Mouse (Mus musculus): Measurements from ENCODE around the gene Ndufa3. TPM values are rescaled to one million over a fixed set of nuclear protein-coding genes. Genes with fewer than 3 reads are reported as not detected.
"Not testable (repeated sequence)": the region's sequence is repeated elsewhere in the genome, so short reads cannot be mapped to it uniquely, and the experiment has no call there.

Ndufa3 gene
- polyA plus RNA-seq, 1 experiment from 2014 or later = 472 TPM

DNA sequence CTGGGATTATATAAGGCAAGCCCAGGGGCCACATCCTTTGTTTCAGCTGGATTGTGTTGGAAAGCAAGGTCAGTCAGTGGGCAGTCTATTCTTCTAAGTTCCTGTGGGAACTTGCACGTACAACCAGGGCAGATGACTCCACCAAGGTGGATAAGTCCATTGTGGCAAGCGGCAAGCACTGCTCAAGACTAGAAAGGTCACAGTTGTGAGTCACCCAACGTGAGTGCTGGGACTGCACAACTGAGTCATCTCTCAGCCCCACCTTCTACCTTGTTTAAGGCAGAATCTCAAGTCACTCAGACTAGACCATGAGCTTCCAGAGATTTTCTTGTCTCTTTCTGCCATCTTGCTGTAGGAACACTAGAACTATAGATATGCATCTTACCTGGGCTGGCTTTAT, 26.6 kb upstream of the Ndufa3 start:
- Histone ChIP-seq H3K9me3 (no peaks in the 10 kb centered on the region), H3K9ac (no peak overlapping the region), H3K4me3 (replicated peaks) (no peak overlapping the region), H3K27me3 (replicated peaks) (no peaks in the 10 kb centered on the region), H3K36me3 (no peaks in the 10 kb centered on the region), H3K4me1 (no peaks in the 10 kb centered on the region), H3K27ac (no peak overlapping the region), H3K4me2 (no peak overlapping the region)
- 71% methylated on average over 3 of the region's 3 CpGs for WGBS
- no peak for ATAC-seq (ENCODE audit: insufficient read depth, low FRiP score, low read depth)

DNA sequence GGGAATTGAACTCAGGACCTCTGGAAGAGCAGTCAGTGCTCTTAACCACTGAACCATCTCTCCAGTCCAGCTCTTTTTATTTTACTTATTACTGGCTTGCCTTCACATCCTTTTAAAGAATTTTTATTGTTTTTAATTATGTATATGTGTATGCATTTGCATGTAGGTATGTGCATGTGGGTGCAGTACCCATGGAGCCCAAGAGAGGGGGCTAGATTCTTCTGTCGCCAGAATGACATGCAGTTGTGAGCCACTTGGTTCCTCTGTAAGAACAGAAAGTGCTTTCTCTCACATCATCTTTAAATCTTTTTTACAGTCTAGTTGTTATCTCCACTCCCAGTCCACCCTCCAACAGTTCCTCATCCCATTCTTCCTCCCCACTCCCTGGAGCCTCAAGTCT, 25.6 kb upstream of the Ndufa3 start:
- Histone ChIP-seq H3K27me3 (replicated peaks) (no peaks in the 10 kb centered on the region), H3K4me1 (no peaks in the 10 kb centered on the region), H3K9me3 (no peaks in the 10 kb centered on the region), H3K4me3 (replicated peaks) (no peak overlapping the region), H3K27ac (no peak overlapping the region), H3K4me2 (no peak overlapping the region), H3K36me3 (no peaks in the 10 kb centered on the region), H3K9ac (no peak overlapping the region)
- no peak for ATAC-seq (ENCODE audit: insufficient read depth, low FRiP score, low read depth)
- 75% methylated on average over 1 of the region's 1 CpGs for WGBS

DNA sequence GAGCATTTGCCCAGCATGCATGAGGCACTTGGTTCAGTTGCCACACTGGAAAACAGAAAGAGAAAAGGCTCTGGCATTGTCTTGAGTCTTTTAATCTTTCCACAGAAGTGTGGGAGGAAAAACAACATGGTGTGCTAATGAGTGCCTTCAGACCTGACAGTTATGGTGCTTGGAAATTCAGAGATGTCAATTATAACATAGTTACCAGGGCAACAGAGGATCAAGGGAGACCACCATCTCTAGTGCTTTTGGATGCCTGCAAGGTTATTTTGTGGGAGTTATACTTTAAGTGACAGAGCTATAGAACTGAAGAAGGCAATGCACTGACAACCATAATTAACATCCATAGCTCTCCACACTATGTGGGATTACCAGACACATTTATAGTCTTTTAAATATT, 23.3 kb upstream of the Ndufa3 start:
- no peak overlapping the region for H3K9ac ChIP-seq
- H3K4me3 ChIP-seq (replicated peaks) = no peak overlapping the region
- H3K27ac ChIP-seq = no peak overlapping the region
- no peak for ATAC-seq (ENCODE audit: insufficient read depth, low FRiP score, low read depth)
- H3K4me2 ChIP-seq = no peak overlapping the region
- no peaks in the 10 kb centered on the region for H3K4me1 ChIP-seq
- no peaks in the 10 kb centered on the region for H3K36me3 ChIP-seq
- no peaks in the 10 kb centered on the region for H3K27me3 ChIP-seq (replicated peaks)
- no peaks in the 10 kb centered on the region for H3K9me3 ChIP-seq

DNA sequence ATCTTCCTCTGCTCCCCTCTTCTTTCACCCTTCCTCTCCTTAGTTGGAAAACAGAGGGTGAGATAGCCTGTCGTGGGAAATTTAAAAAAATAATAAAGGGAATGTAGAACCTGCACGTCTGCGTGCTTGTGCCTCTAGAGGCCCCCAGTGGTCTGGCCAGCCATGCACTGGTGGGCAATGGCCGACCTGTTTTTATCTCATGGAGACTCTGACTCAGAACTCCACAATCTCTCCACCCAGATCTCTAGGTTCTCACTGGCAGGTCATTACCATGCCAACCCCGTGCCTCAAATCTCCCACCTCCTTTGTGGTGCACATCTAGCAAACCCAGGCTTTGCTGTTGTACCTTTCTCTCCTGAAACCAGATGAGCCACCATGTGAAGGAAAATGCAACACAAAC, 22.5 kb upstream of the Ndufa3 start:
- no peak; the same call in 1 of the 2 replicates for ATAC-seq (ENCODE audit: insufficient read depth, low FRiP score, low read depth)
- H3K4me3 ChIP-seq (replicated peaks) = peak overlapping the region; percentile 4; the same call in 1 of the 2 replicates

DNA sequence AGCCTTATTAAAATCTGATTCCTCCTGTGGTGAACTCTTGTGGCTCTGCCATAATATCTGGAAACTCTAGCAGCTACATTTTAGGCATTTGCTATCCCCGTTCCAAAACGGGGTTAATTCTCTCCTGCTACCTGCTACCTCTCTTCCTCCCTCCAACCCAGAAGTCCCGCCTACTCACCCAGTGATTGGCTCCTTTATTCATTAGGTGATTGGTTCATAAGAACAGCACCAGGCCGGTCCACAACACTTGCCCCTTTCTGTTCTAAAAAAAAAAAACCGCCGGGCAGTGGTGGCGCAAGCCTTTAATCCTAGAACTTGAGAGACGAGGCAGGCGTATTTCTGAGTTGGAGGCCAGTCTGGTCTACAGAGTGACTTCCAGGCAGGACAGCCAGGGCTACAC, 22.0 kb upstream of the Ndufa3 start:
- 14% methylated on average over 9 of the region's 9 CpGs for WGBS

More for the DNA sequence above, 22.5 kb upstream of the Ndufa3 start:
- H3K9me3 ChIP-seq = no peaks in the 10 kb centered on the region
- H3K4me2 ChIP-seq = peak overlapping the region; percentile 19
- WGBS = 17% methylated on average over 5 of the region's 5 CpGs
- no peak overlapping the region for H3K9ac ChIP-seq
- peak overlapping the region; percentile 3; the same call in 1 of the 2 replicates for H3K27ac ChIP-seq
- H3K27me3 ChIP-seq (replicated peaks) = no peaks in the 10 kb centered on the region
- no peaks in the 10 kb centered on the region for H3K4me1 ChIP-seq
- H3K36me3 ChIP-seq = no peaks in the 10 kb centered on the region

DNA sequence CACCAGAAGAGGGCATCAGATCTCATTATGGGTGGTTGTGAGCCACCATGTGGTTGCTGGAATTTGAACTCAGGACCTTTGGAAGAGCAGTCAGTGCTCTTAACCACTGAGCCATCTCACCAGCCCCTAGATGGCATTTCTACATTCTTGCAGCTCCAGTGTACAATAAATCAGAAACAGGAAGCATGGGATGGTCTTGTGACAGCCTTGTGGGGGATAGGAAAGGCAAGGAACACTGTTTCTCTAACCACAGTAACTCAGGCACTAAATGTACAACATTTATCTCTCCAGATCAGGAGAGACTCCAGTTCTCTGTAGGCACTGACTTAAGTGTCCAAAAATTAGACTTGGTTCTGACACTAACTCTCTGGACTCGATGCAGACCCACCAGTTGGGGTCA, 19.4 kb upstream of the Ndufa3 start:
- not testable (repeated sequence) for H3K9me3 ChIP-seq; H3K4me3 ChIP-seq (replicated peaks); H3K36me3 ChIP-seq; H3K27ac ChIP-seq; H3K9ac ChIP-seq; ATAC-seq (ENCODE audit: insufficient read depth, low FRiP score, low read depth); H3K27me3 ChIP-seq (replicated peaks); H3K4me1 ChIP-seq; H3K4me2 ChIP-seq
- 51% methylated on average over 1 of the region's 1 CpGs for WGBS

More for the DNA sequence above, 22.0 kb upstream of the Ndufa3 start:
- H3K9ac ChIP-seq = no peak overlapping the region
- ATAC-seq (ENCODE audit: insufficient read depth, low FRiP score, low read depth) = peak; percentile 70; the same call in 1 of the 2 replicates
- H3K27ac ChIP-seq = peak overlapping the region; percentile 3; the same call in 1 of the 2 replicates
- H3K27me3 ChIP-seq (replicated peaks) = no peaks in the 10 kb centered on the region
- H3K4me2 ChIP-seq = peak overlapping the region; percentile 19
- no peaks in the 10 kb centered on the region for H3K36me3 ChIP-seq
- H3K9me3 ChIP-seq = no peaks in the 10 kb centered on the region
- peak overlapping the region; percentile 4; the same call in 1 of the 2 replicates for H3K4me3 ChIP-seq (replicated peaks)
- no peaks in the 10 kb centered on the region for H3K4me1 ChIP-seq

DNA sequence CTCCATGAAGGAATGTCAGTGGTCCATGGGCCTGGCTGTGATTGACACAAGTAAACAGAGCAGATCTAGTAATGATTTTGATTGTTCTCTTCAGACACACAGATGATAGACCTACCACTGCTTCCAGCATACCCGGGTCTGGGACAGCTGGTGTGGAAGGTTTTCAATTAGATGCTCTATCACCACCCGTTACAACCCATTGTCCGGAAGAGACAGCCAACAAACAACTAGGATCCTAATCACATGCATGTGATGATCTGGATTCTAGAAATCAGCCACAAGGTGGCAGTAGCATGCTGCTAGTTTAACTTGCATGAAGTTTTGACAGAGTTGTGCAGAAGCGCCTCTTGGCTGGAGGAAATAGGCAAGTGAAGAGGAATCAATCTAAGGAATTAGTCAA, 16.1 kb upstream of the Ndufa3 start:
- Histone ChIP-seq H3K9me3 (no peaks in the 10 kb centered on the region), H3K27me3 (replicated peaks) (no peaks in the 10 kb centered on the region), H3K36me3 (no peaks in the 10 kb centered on the region), H3K9ac (no peak overlapping the region), H3K4me2 (no peak overlapping the region), H3K27ac (no peak overlapping the region), H3K4me3 (replicated peaks) (no peak overlapping the region), H3K4me1 (no peaks in the 10 kb centered on the region)
- peak; percentile 22; the same call in 1 of the 2 replicates for ATAC-seq (ENCODE audit: insufficient read depth, low FRiP score, low read depth)
- 14% methylated on average over 4 of the region's 4 CpGs for WGBS

DNA sequence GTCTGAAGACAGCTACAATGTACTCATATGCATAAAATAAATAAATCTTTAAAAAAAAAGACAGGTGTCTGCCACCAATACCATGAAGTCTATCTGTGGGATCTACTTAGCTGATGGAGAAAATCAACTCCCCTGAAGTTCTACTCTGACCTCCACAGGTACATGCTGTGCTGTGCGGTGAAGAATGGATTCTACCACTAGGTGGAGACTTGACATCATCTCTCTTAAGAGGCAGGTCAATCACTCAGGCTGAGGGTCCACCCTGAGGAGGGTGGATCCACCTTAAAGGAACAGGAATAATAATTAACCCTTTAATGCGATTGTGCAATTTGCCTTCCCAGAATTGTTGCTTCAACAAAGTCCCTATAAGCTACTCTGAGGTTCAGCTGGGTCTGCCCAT, 10.4 kb upstream of the Ndufa3 start:
- WGBS = 21% methylated on average over 2 of the region's 2 CpGs
- Histone ChIP-seq H3K27me3 (replicated peaks) (no peaks in the 10 kb centered on the region), H3K36me3 (no peaks in the 10 kb centered on the region), H3K9ac (no peak overlapping the region), H3K27ac (no peak overlapping the region), H3K4me3 (replicated peaks) (no peak overlapping the region), H3K9me3 (no peaks in the 10 kb centered on the region), H3K4me2 (no peak overlapping the region), H3K4me1 (no peaks in the 10 kb centered on the region)
- ATAC-seq (ENCODE audit: insufficient read depth, low FRiP score, low read depth) = 0 out of 2 replicates have a peak, but pooled peaks have one; percentile 71

DNA sequence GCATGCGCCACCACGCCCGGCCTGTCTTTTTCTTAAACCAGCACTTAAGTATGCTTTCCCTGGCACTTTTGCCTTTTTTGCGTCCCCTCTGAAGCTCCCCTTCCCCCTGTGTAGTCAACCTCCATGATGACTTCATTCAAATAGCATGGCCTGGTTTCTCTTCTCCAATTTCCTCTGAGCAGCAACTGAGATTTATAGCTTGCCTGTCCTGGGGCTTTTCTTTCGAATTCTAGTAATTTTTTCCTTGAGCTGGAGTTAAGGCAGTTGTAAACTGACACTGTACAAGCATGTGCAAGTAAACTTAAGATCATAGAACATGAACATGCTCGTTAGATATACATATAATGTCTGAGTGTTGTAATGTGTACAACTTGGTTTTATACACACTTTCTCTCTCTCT, 9.8 kb upstream of the Ndufa3 start:
- 73% methylated on average over 6 of the region's 6 CpGs for WGBS
- ATAC-seq (ENCODE audit: insufficient read depth, low FRiP score, low read depth) = no peak
- no peaks in the 10 kb centered on the region for H3K36me3 ChIP-seq

DNA sequence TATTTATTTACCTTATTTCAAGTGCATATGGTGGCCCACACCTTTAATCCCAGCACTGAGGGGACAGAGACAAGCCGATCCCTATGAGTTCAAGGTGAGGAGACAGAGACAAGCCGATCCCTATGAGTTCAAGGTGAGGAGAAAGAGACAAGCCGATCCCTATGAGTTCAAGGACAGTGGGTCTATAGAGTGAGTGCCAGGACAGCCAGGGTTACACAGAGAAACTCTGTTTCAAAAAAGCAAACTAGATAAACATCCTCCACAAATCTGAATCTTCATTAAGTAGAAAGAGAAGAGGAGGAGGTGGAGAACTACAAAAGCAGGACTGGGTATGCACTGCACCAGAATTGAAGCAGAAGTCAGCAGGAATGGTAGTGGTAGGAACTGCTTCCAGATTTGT, 8.5 kb upstream of the Ndufa3 start:
- H3K36me3 ChIP-seq = no peaks in the 10 kb centered on the region
- WGBS = 96% methylated on average over 3 of the region's 3 CpGs
- no peak for ATAC-seq (ENCODE audit: insufficient read depth, low FRiP score, low read depth)
- H3K9ac ChIP-seq = no peak overlapping the region
- no peak overlapping the region for H3K4me3 ChIP-seq (replicated peaks)
- no peaks in the 10 kb centered on the region for H3K9me3 ChIP-seq
- H3K4me1 ChIP-seq = no peaks in the 10 kb centered on the region
- no peak overlapping the region for H3K4me2 ChIP-seq
- no peaks in the 10 kb centered on the region for H3K27me3 ChIP-seq (replicated peaks)
- H3K27ac ChIP-seq = no peak overlapping the region

More for the DNA sequence above, 9.8 kb upstream of the Ndufa3 start:
- Histone ChIP-seq H3K4me2 (no peak overlapping the region), H3K9me3 (no peaks in the 10 kb centered on the region), H3K9ac (no peak overlapping the region), H3K27me3 (replicated peaks) (no peaks in the 10 kb centered on the region), H3K4me1 (no peaks in the 10 kb centered on the region), H3K4me3 (replicated peaks) (no peak overlapping the region), H3K27ac (no peak overlapping the region)

DNA sequence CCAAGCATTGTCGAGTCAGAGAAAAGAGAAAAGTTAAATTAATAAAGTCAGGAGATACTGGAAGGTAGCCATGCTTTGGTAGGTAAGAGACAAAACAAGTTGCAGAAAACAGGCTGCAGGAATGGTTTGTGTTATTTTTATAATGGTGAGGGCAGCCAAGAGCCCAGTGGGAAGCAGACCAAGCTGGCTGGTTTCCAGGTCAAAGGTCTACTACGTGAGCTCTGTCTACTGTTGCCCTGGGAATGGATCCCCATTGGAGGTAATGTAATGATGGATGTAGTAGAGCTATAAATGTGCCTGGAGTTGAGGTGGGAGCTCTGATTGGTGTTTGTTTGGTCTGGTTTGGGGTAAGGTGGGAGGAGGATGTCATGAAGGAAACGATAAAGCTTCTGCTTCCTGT, 8.1 kb upstream of the Ndufa3 start:
- Histone ChIP-seq H3K9ac (no peak overlapping the region), H3K4me3 (replicated peaks) (no peak overlapping the region), H3K9me3 (no peaks in the 10 kb centered on the region), H3K4me1 (no peaks in the 10 kb centered on the region), H3K27ac (no peak overlapping the region), H3K36me3 (no peaks in the 10 kb centered on the region), H3K4me2 (no peak overlapping the region), H3K27me3 (replicated peaks) (no peaks in the 10 kb centered on the region)
- WGBS = 51% methylated on average over 3 of the region's 3 CpGs
- ATAC-seq (ENCODE audit: insufficient read depth, low FRiP score, low read depth) = no peak

DNA sequence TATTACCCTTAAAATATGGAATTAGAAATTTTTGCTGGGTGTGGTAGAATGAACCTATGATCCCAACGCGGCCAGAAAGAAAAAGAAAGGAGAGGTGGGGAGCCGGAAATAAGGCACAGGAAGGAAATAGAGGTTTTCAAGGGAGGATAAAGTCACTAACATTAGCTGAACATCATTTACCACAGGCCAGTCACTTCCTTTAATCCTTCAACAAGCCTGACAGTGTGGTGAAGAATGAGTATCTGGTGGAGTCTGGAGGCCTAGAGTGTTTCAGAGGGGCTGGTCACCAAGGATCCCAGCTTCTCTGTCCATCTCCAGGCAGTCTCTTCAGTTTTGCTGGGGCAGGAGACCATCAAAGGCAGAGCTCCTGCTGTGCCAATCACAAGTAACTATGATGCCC, 6.7 kb upstream of the Ndufa3 start:
- 85% methylated on average over 3 of the region's 3 CpGs for WGBS
- Histone ChIP-seq H3K4me3 (replicated peaks) (no peak overlapping the region), H3K36me3 (no peaks in the 10 kb centered on the region), H3K9ac (no peak overlapping the region), H3K27me3 (replicated peaks) (no peaks in the 10 kb centered on the region), H3K4me2 (no peak overlapping the region), H3K4me1 (no peaks in the 10 kb centered on the region), H3K9me3 (no peaks in the 10 kb centered on the region), H3K27ac (no peak overlapping the region)
- no peak for ATAC-seq (ENCODE audit: insufficient read depth, low FRiP score, low read depth)

DNA sequence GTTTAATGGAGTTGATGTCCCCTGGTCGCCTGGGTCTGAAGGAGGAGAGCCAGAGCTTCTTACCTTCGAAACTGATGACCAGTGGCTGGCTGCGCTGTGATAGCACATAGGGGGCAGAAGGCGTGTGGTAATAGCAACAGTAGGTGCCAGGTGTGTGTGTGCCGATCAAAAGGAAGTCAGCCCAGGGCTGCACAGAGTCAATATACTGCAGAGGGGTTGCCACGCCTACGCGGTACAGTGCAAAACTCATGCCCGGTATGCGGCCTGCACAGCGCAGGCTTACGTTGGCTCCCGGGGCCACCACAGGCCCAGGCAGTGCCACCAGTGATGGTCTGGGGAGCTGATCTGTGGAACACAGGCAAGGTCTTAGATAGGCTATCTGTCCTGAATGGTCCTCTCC, 6.2 kb upstream of the Ndufa3 start:
- 80% methylated on average over 13 of the region's 13 CpGs for WGBS
- Histone ChIP-seq H3K4me2 (no peak overlapping the region), H3K4me3 (replicated peaks) (no peak overlapping the region), H3K4me1 (no peaks in the 10 kb centered on the region), H3K27ac (no peak overlapping the region), H3K9ac (no peak overlapping the region), H3K27me3 (replicated peaks) (no peaks in the 10 kb centered on the region), H3K9me3 (no peaks in the 10 kb centered on the region), H3K36me3 (no peaks in the 10 kb centered on the region)
- ATAC-seq (ENCODE audit: insufficient read depth, low FRiP score, low read depth) = peak; percentile 79

Measured in stomach, embryonic 15.5 days (tissue).